In genomic region chr6:97740107-97740850, GRCm38 (mm10) we compare ENCODE assay signal across 8 mouse cellular contexts.
DNase-seq lines count a peak whose midpoint lies in the region; ATAC-seq and TF ChIP-seq lines count a peak whose summit lies in the region.

No protein-coding gene starts in this region.

- peak; percentile 54; the same call in 1 of the 2 replicates for ATAC-seq in embryonic facial prominence, embryonic 12.5 days (ENCODE audit: insufficient number of reproducible peaks, insufficient read depth, low FRiP score, low TSS enrichment)
- ATAC-seq in midbrain, embryonic 12.5 days (ENCODE audit: low FRiP score, low read depth), result peak; percentile 71
- ATAC-seq in erythroblast, adult 5-6 weeks (replicated peaks; ENCODE audit: low FRiP score, poor library complexity, severe bottlenecking), result no peak

- H3K27me3 ChIP-seq in embryonic facial prominence, embryonic 12.5 days, result peaks cover 3% of the 10 kb centered on the region
- H3K27me3 ChIP-seq in midbrain, embryonic 12.5 days, result peaks cover 31% of the 10 kb centered on the region

- DNase-seq in left cerebral cortex, adult 18-20 months (ENCODE audit: low spot score in 2 of 2), result peak; percentile 35 to 64
- no peak for DNase-seq in left cerebral cortex, adult 11 months (ENCODE audit: low spot score)
- peak; percentile 69 for DNase-seq in adipocyte (ENCODE audit: low spot score)
- peak; percentile 76 for DNase-seq in heart, postnatal 4 days
- DNase-seq in left cerebral cortex, adult 2 months (ENCODE audit: extremely low spot score in 1 of 2, low spot score in 2 of 2), result peak; percentile 43 to 63

- H3K9ac ChIP-seq in embryonic facial prominence, embryonic 12.5 days, result no peak overlapping the region
- no peak overlapping the region for H3K9ac ChIP-seq in midbrain, embryonic 12.5 days (replicated peaks)

- no peaks in the 10 kb centered on the region; the same call in 1 of the 2 replicates for H3K4me1 ChIP-seq in embryonic facial prominence, embryonic 12.5 days
- H3K4me1 ChIP-seq in midbrain, embryonic 12.5 days, result peaks cover 26% of the 10 kb centered on the region

- intact Hi-C loops in left cerebral cortex, adult 2 months (cut with DNase I), result loop anchor here (1.0 to 5.0 kb wide), 5 partner anchors 123 to 488 kb away; partner anchors contain the start of genes Frmd4b and Lmod3

- H3K9me3 ChIP-seq in embryonic facial prominence, embryonic 12.5 days, result no peaks in the 10 kb centered on the region
- no peaks in the 10 kb centered on the region for H3K9me3 ChIP-seq in midbrain, embryonic 12.5 days

- H3K27ac ChIP-seq in embryonic facial prominence, embryonic 12.5 days, result no peak overlapping the region
- no peak overlapping the region for H3K27ac ChIP-seq in left cerebral cortex, adult 2 months
- 0 out of 2 replicates have a peak overlapping the region, but pooled peaks have one; percentile 15 for H3K27ac ChIP-seq in midbrain, embryonic 12.5 days (replicated peaks)

- H3K4me2 ChIP-seq in embryonic facial prominence, embryonic 12.5 days (replicated peaks), result peak overlapping the region; percentile 33
- H3K4me2 ChIP-seq in midbrain, embryonic 12.5 days (replicated peaks), result peak overlapping the region; percentile 24; the same call in 1 of the 2 replicates

- 6% methylated on average over 13 of the region's 13 CpGs for WGBS in embryonic facial prominence, embryonic 12.5 days
- WGBS in midbrain, embryonic 12.5 days, result 12% methylated on average over 13 of the region's 13 CpGs

- TF ChIP-seq CTCF in left cerebral cortex, adult 2 months (IDR thresholded peaks at IDR 0.05), result peak; percentile 93

- no peak overlapping the region for H3K4me3 ChIP-seq in embryonic facial prominence, embryonic 12.5 days
- no peak overlapping the region for H3K4me3 ChIP-seq in left cerebral cortex, adult 2 months
- H3K4me3 ChIP-seq in midbrain, embryonic 12.5 days, result no peak overlapping the region

- no peaks in the 10 kb centered on the region for H3K36me3 ChIP-seq in embryonic facial prominence, embryonic 12.5 days
- no peaks in the 10 kb centered on the region for H3K36me3 ChIP-seq in midbrain, embryonic 12.5 days
